Mouse (Mus musculus): ENCODE measurements at regions not wholly inside any gene's neighbourhood (a gene's known extent, or its start where the extent isn't known, plus 50 kb on each side); places are given as distances from the start of the nearest gene placed in this dataset.

- WGBS: 60% methylated on average over 3 of the region's 3 CpGs
- Histone ChIP-seq H3K4me3 (ENCODE audit: control insufficient read depth in 1 of 2, insufficient read depth in 1 of 2, low read depth in 1 of 2, low read length in 2 of 2) (no peak overlapping the region), H3K27me3 (ENCODE audit: control insufficient read depth, insufficient read depth, low read length) (no peaks in the 10 kb centered on the region), H3K4me2 (ENCODE audit: low read length) (no peak overlapping the region), H3K4me1 (ENCODE audit: control insufficient read depth in 2 of 2, insufficient read depth in 2 of 2, low read length in 2 of 2) (no peaks in the 10 kb centered on the region), H3K9ac (ENCODE audit: low read length) (no peak overlapping the region), H3K9me3 (ENCODE audit: control insufficient read depth, low read length) (no peaks in the 10 kb centered on the region), H3K27ac (replicated peaks in 1 of 2; ENCODE audit: control insufficient read depth in 1 of 2, insufficient read depth in 1 of 2, low read depth in 2 of 2, low read length in 2 of 2) (no peak overlapping the region), H3K36me3 (ENCODE audit: control insufficient read depth, insufficient read depth, low read length) (no peaks in the 10 kb centered on the region)
- ATAC-seq (ENCODE audit: insufficient number of reproducible peaks, insufficient read depth, low FRiP score, low read depth): no peak
These were observed 63.0 kb upstream of the Ube2e3 start for GRCm38 (mm10) chr2:78804931-78805330.

- Histone ChIP-seq H3K36me3 (ENCODE audit: control insufficient read depth, insufficient read depth, low read length) (no peaks in the 10 kb centered on the region), H3K27me3 (ENCODE audit: control insufficient read depth, insufficient read depth, low read length) (no peaks in the 10 kb centered on the region), H3K4me1 (ENCODE audit: control insufficient read depth in 2 of 2, insufficient read depth in 2 of 2, low read length in 2 of 2) (no peaks in the 10 kb centered on the region), H3K9me3 (ENCODE audit: control insufficient read depth, low read length) (no peaks in the 10 kb centered on the region), H3K4me2 (ENCODE audit: low read length) (no peak overlapping the region), H3K9ac (ENCODE audit: low read length) (no peak overlapping the region), H3K4me3 (ENCODE audit: control insufficient read depth in 1 of 2, insufficient read depth in 1 of 2, low read depth in 1 of 2, low read length in 2 of 2) (no peak overlapping the region), H3K27ac (replicated peaks in 1 of 2; ENCODE audit: control insufficient read depth in 1 of 2, insufficient read depth in 1 of 2, low read depth in 2 of 2, low read length in 2 of 2) (no peak overlapping the region)
- no peak for ATAC-seq (ENCODE audit: insufficient number of reproducible peaks, insufficient read depth, low FRiP score, low read depth)
- WGBS: 60% methylated on average over 4 of the region's 4 CpGs
These were observed 64.4 kb upstream of the Ube2e3 start for GRCm38 (mm10) chr2:78803543-78803942.

GRCm38 (mm10) chr2:78795446-78795845 lies 72.5 kb upstream of the Ube2e3 start:
- Histone ChIP-seq H3K27ac (replicated peaks in 1 of 2; ENCODE audit: control insufficient read depth in 1 of 2, insufficient read depth in 1 of 2, low read depth in 2 of 2, low read length in 2 of 2) (no peak overlapping the region), H3K9me3 (ENCODE audit: control insufficient read depth, low read length) (no peaks in the 10 kb centered on the region), H3K27me3 (ENCODE audit: control insufficient read depth, insufficient read depth, low read length) (no peaks in the 10 kb centered on the region), H3K36me3 (ENCODE audit: control insufficient read depth, insufficient read depth, low read length) (no peaks in the 10 kb centered on the region), H3K9ac (ENCODE audit: low read length) (no peak overlapping the region), H3K4me1 (ENCODE audit: control insufficient read depth in 2 of 2, insufficient read depth in 2 of 2, low read length in 2 of 2) (no peaks in the 10 kb centered on the region), H3K4me2 (ENCODE audit: low read length) (no peak overlapping the region), H3K4me3 (ENCODE audit: control insufficient read depth in 1 of 2, insufficient read depth in 1 of 2, low read depth in 1 of 2, low read length in 2 of 2) (no peak overlapping the region)
- no peak for ATAC-seq (ENCODE audit: insufficient number of reproducible peaks, insufficient read depth, low FRiP score, low read depth)
- 75% methylated on average over 5 of the region's 5 CpGs for WGBS

GRCm38 (mm10) chr2:78794734-78795133 lies 73.2 kb upstream of the Ube2e3 start:
- Histone ChIP-seq H3K4me1 (ENCODE audit: control insufficient read depth in 2 of 2, insufficient read depth in 2 of 2, low read length in 2 of 2) (no peaks in the 10 kb centered on the region), H3K4me3 (ENCODE audit: control insufficient read depth in 1 of 2, insufficient read depth in 1 of 2, low read depth in 1 of 2, low read length in 2 of 2) (no peak overlapping the region), H3K9ac (ENCODE audit: low read length) (no peak overlapping the region), H3K4me2 (ENCODE audit: low read length) (no peak overlapping the region), H3K9me3 (ENCODE audit: control insufficient read depth, low read length) (no peaks in the 10 kb centered on the region), H3K27ac (replicated peaks in 1 of 2; ENCODE audit: control insufficient read depth in 1 of 2, insufficient read depth in 1 of 2, low read depth in 2 of 2, low read length in 2 of 2) (no peak overlapping the region), H3K27me3 (ENCODE audit: control insufficient read depth, insufficient read depth, low read length) (no peaks in the 10 kb centered on the region), H3K36me3 (ENCODE audit: control insufficient read depth, insufficient read depth, low read length) (no peaks in the 10 kb centered on the region)
- ATAC-seq (ENCODE audit: insufficient number of reproducible peaks, insufficient read depth, low FRiP score, low read depth): no peak
- 51% methylated on average over 5 of the region's 5 CpGs for WGBS

- no peaks in the 10 kb centered on the region for H3K27me3 ChIP-seq (ENCODE audit: control insufficient read depth, insufficient read depth, low read length)
- H3K4me1 ChIP-seq (ENCODE audit: control insufficient read depth in 2 of 2, insufficient read depth in 2 of 2, low read length in 2 of 2): no peaks in the 10 kb centered on the region
- H3K9me3 ChIP-seq (ENCODE audit: control insufficient read depth, low read length): no peaks in the 10 kb centered on the region
- H3K36me3 ChIP-seq (ENCODE audit: control insufficient read depth, insufficient read depth, low read length): no peaks in the 10 kb centered on the region
- no peak for ATAC-seq (ENCODE audit: insufficient number of reproducible peaks, insufficient read depth, low FRiP score, low read depth)
- no peak overlapping the region for H3K4me2 ChIP-seq (ENCODE audit: low read length)
- WGBS: 84% methylated on average over 5 of the region's 5 CpGs
- H3K4me3 ChIP-seq (ENCODE audit: control insufficient read depth in 1 of 2, insufficient read depth in 1 of 2, low read depth in 1 of 2, low read length in 2 of 2): no peak overlapping the region
- H3K9ac ChIP-seq (ENCODE audit: low read length): no peak overlapping the region
- no peak overlapping the region for H3K27ac ChIP-seq (replicated peaks in 1 of 2; ENCODE audit: control insufficient read depth in 1 of 2, insufficient read depth in 1 of 2, low read depth in 2 of 2, low read length in 2 of 2)
These were observed 78.8 kb upstream of the Ube2e3 start for GRCm38 (mm10) chr2:78789124-78789523.

GRCm38 (mm10) chr2:78788222-78788621 lies 79.7 kb upstream of the Ube2e3 start:
- Histone ChIP-seq H3K9me3 (ENCODE audit: control insufficient read depth, low read length) (no peaks in the 10 kb centered on the region), H3K4me2 (ENCODE audit: low read length) (no peak overlapping the region), H3K9ac (ENCODE audit: low read length) (no peak overlapping the region), H3K4me1 (ENCODE audit: control insufficient read depth in 2 of 2, insufficient read depth in 2 of 2, low read length in 2 of 2) (no peaks in the 10 kb centered on the region), H3K4me3 (ENCODE audit: control insufficient read depth in 1 of 2, insufficient read depth in 1 of 2, low read depth in 1 of 2, low read length in 2 of 2) (no peak overlapping the region), H3K27ac (replicated peaks in 1 of 2; ENCODE audit: control insufficient read depth in 1 of 2, insufficient read depth in 1 of 2, low read depth in 2 of 2, low read length in 2 of 2) (no peak overlapping the region), H3K27me3 (ENCODE audit: control insufficient read depth, insufficient read depth, low read length) (no peaks in the 10 kb centered on the region), H3K36me3 (ENCODE audit: control insufficient read depth, insufficient read depth, low read length) (no peaks in the 10 kb centered on the region)
- no peak for ATAC-seq (ENCODE audit: insufficient number of reproducible peaks, insufficient read depth, low FRiP score, low read depth)

- Histone ChIP-seq H3K4me3 (ENCODE audit: control insufficient read depth in 1 of 2, insufficient read depth in 1 of 2, low read depth in 1 of 2, low read length in 2 of 2) (no peak overlapping the region), H3K9me3 (ENCODE audit: control insufficient read depth, low read length) (no peaks in the 10 kb centered on the region), H3K4me2 (ENCODE audit: low read length) (no peak overlapping the region), H3K27ac (replicated peaks in 1 of 2; ENCODE audit: control insufficient read depth in 1 of 2, insufficient read depth in 1 of 2, low read depth in 2 of 2, low read length in 2 of 2) (no peak overlapping the region), H3K9ac (ENCODE audit: low read length) (no peak overlapping the region), H3K4me1 (ENCODE audit: control insufficient read depth in 2 of 2, insufficient read depth in 2 of 2, low read length in 2 of 2) (no peaks in the 10 kb centered on the region), H3K27me3 (ENCODE audit: control insufficient read depth, insufficient read depth, low read length) (no peaks in the 10 kb centered on the region), H3K36me3 (ENCODE audit: control insufficient read depth, insufficient read depth, low read length) (no peaks in the 10 kb centered on the region)
- ATAC-seq (ENCODE audit: insufficient number of reproducible peaks, insufficient read depth, low FRiP score, low read depth): no peak
- WGBS: 82% methylated on average over 3 of the region's 3 CpGs
These were observed 88.0 kb upstream of the Ube2e3 start for GRCm38 (mm10) chr2:78779949-78780348.

- Histone ChIP-seq H3K27ac (replicated peaks in 1 of 2; ENCODE audit: control insufficient read depth in 1 of 2, insufficient read depth in 1 of 2, low read depth in 2 of 2, low read length in 2 of 2) (no peak overlapping the region), H3K9ac (ENCODE audit: low read length) (no peak overlapping the region), H3K4me3 (ENCODE audit: control insufficient read depth in 1 of 2, insufficient read depth in 1 of 2, low read depth in 1 of 2, low read length in 2 of 2) (no peak overlapping the region), H3K27me3 (ENCODE audit: control insufficient read depth, insufficient read depth, low read length) (no peaks in the 10 kb centered on the region), H3K4me2 (ENCODE audit: low read length) (no peak overlapping the region), H3K9me3 (ENCODE audit: control insufficient read depth, low read length) (no peaks in the 10 kb centered on the region), H3K36me3 (ENCODE audit: control insufficient read depth, insufficient read depth, low read length) (no peaks in the 10 kb centered on the region), H3K4me1 (ENCODE audit: control insufficient read depth in 2 of 2, insufficient read depth in 2 of 2, low read length in 2 of 2) (no peaks in the 10 kb centered on the region)
- ATAC-seq (ENCODE audit: insufficient number of reproducible peaks, insufficient read depth, low FRiP score, low read depth): no peak
These were observed 90.3 kb upstream of the Ube2e3 start for GRCm38 (mm10) chr2:78777589-78777988.

Data from heart, embryonic 14.5 days (tissue).